ENCODE assay signal across 8 mouse cellular contexts in genomic region chr15:83042655-83043361, GRCm38 (mm10). TPM values are rescaled to one million over a fixed set of nuclear protein-coding genes. Genes with fewer than 3 reads are reported as not detected.
DNase-seq lines count a peak whose midpoint lies in the region; ATAC-seq and TF ChIP-seq lines count a peak whose summit lies in the region.

No protein-coding gene starts in this region.

- H3K4me2 ChIP-seq in intestine, embryonic 16.5 days (ENCODE audit: low read depth, low read length): no peak overlapping the region
- H3K4me2 ChIP-seq in neural tube, embryonic 14.5 days (ENCODE audit: low read depth, low read length): peak overlapping the region; percentile 18; the same call in 1 of the 2 replicates

- no peaks in the 10 kb centered on the region for H3K27me3 ChIP-seq in intestine, embryonic 16.5 days (replicated peaks; ENCODE audit: control insufficient read depth, insufficient read depth, low read length)
- no peaks in the 10 kb centered on the region for H3K27me3 ChIP-seq in neural tube, embryonic 14.5 days (ENCODE audit: control insufficient read depth, insufficient read depth, low read length)

- no peak for DNase-seq in left cerebral cortex, adult 2 months (ENCODE audit: extremely low spot score in 1 of 2, low spot score in 2 of 2)
- no peak for DNase-seq in left cerebral cortex, adult 8-10 months (ENCODE audit: low spot score in 2 of 2)
- peak; percentile 59 for DNase-seq in embryo, embryonic 10 days (ENCODE audit: low spot score)
- DNase-seq in spleen, adult 12 weeks (ENCODE audit: low spot score): no peak
- DNase-seq in cerebellum, postnatal 25 days: no peak
- DNase-seq in kidney, postnatal 36 days: no peak

- H3K36me3 ChIP-seq in intestine, embryonic 16.5 days (ENCODE audit: control insufficient read depth, insufficient read depth, low read length): no peaks in the 10 kb centered on the region
- H3K36me3 ChIP-seq in neural tube, embryonic 14.5 days (ENCODE audit: control insufficient read depth, insufficient read depth, low read length): no peaks in the 10 kb centered on the region

- peak overlapping the region; percentile 55 for H3K27ac ChIP-seq in left cerebral cortex, adult 2 months
- 0 out of 2 replicates have a peak overlapping the region, but pooled peaks have one; percentile 6 for H3K27ac ChIP-seq in intestine, embryonic 16.5 days (ENCODE audit: low read length)
- H3K27ac ChIP-seq in neural tube, embryonic 14.5 days (ENCODE audit: low read depth, low read length): no peak overlapping the region

- 0 out of 2 replicates have a peak, but pooled peaks cover 2% of the 10 kb centered on the region for H3K9me3 ChIP-seq in intestine, embryonic 16.5 days (ENCODE audit: control insufficient read depth, low read length)
- no peaks in the 10 kb centered on the region for H3K9me3 ChIP-seq in neural tube, embryonic 14.5 days (ENCODE audit: control insufficient read depth, low read length)

- intact Hi-C loops in left cerebral cortex, adult 2 months (cut with DNase I): no loop called here

- H3K4me3 ChIP-seq in left cerebral cortex, adult 2 months: peak overlapping the region; percentile 2
- H3K4me3 ChIP-seq in intestine, embryonic 16.5 days (ENCODE audit: low read length): no peak overlapping the region
- no peak overlapping the region for H3K4me3 ChIP-seq in neural tube, embryonic 14.5 days (ENCODE audit: low read depth, low read length)

- 25% methylated on average over 6 of the region's 6 CpGs for WGBS in intestine, embryonic 16.5 days
- WGBS in neural tube, embryonic 14.5 days: 10% methylated on average over 6 of the region's 6 CpGs

- peak overlapping the region; percentile 46 for H3K9ac ChIP-seq in intestine, embryonic 16.5 days (ENCODE audit: low read depth, low read length)
- H3K9ac ChIP-seq in neural tube, embryonic 14.5 days (replicated peaks; ENCODE audit: low read depth, low read length): peak overlapping the region; percentile 16; the same call in 1 of the 2 replicates

- ATAC-seq in intestine, embryonic 16.5 days: peak; percentile 36; the same call in 1 of the 2 replicates
- ATAC-seq in neural tube, embryonic 14.5 days (ENCODE audit: low read depth): no peak

- no peak for TF ChIP-seq CTCF in left cerebral cortex, adult 2 months (IDR thresholded peaks at IDR 0.05)

- peaks cover 38% of the 10 kb centered on the region for H3K4me1 ChIP-seq in intestine, embryonic 16.5 days (ENCODE audit: control insufficient read depth, insufficient read depth, low read length)
- 0 out of 2 replicates have a peak, but pooled peaks cover 6% of the 10 kb centered on the region for H3K4me1 ChIP-seq in neural tube, embryonic 14.5 days (ENCODE audit: control insufficient read depth, insufficient read depth, low read length)

RNA-seq across cellular contexts. Expression of gene Nfam1, which starts 9.7 kb away (rescaled TPM):
- total RNA-seq in left cerebral cortex, adult 2 months (2021): 1 to 10 TPM; 2.2 to 2.8 TPM
- total RNA-seq in left cerebral cortex, adult 8-10 months (2022): 1 to 10 TPM; 2.3 to 4.1 (median 3.6) TPM
- polyA plus RNA-seq in intestine, embryonic 16.5 days (2015; fragmentation: Nextera tagmentation; extraction: Ambion mirVana): 3.1 and 3.6 TPM in 2 replicates
- polyA plus RNA-seq in neural tube, embryonic 14.5 days (2014; fragmentation: Nextera tagmentation; extraction: Ambion mirVana): 0.31 and 1.8 TPM in 2 replicates

RNA-seq across cellular contexts. Expression of gene Serhl, which starts 46.5 kb away (rescaled TPM):
- total RNA-seq in left cerebral cortex, adult 2 months (2021): 10 to 100 TPM in 1 of 2 experiments, 1 to 10 TPM in 1; 9.0 to 10.2 TPM
- 10 to 100 TPM in 2 of 4 experiments, 1 to 10 TPM in 2; 8.6 to 12.4 (median 10.0) TPM for total RNA-seq in left cerebral cortex, adult 8-10 months (2022)
- 59.5 and 71.0 TPM in 2 replicates for polyA plus RNA-seq in intestine, embryonic 16.5 days (2015; fragmentation: Nextera tagmentation; extraction: Ambion mirVana)
- 22.3 and 37.8 TPM in 2 replicates for polyA plus RNA-seq in neural tube, embryonic 14.5 days (2014; fragmentation: Nextera tagmentation; extraction: Ambion mirVana)

RNA-seq across cellular contexts. Expression of gene Tcf20, which starts 55.1 kb away (rescaled TPM):
- 100 to 1,000 TPM; 231 to 245 TPM for total RNA-seq in left cerebral cortex, adult 2 months (2021)
- total RNA-seq in left cerebral cortex, adult 8-10 months (2022): 100 to 1,000 TPM; 229 to 258 (median 236) TPM
- 5.1 and 5.5 TPM in 2 replicates for polyA plus RNA-seq in intestine, embryonic 16.5 days (2015; fragmentation: Nextera tagmentation; extraction: Ambion mirVana)
- 15.4 and 16.3 TPM in 2 replicates for polyA plus RNA-seq in neural tube, embryonic 14.5 days (2014; fragmentation: Nextera tagmentation; extraction: Ambion mirVana)
